Mouse (Mus musculus) bone marrow, adult 2 months (tissue): ENCODE results near the gene Pid1.

ENCODE experiments used
- CTCF ChIP-seq: fragments of 200-500 bp; IDR thresholded peaks from 2 replicates; pipeline ENCODE4 v1.5.1; 2011; ENCODE audit warnings: low read length, control low read depth; ENCODE audit not compliant: control insufficient read depth, insufficient read depth
- POLR2A ChIP-seq: fragments of 200-500 bp; IDR thresholded peaks from 2 replicates; pipeline ENCODE4 v1.6.1; 2011; ENCODE audit warnings: low read depth, mild to moderate bottlenecking, control low read depth, low read length, borderline replicate concordance; ENCODE audit not compliant: control insufficient read depth

DNA sequence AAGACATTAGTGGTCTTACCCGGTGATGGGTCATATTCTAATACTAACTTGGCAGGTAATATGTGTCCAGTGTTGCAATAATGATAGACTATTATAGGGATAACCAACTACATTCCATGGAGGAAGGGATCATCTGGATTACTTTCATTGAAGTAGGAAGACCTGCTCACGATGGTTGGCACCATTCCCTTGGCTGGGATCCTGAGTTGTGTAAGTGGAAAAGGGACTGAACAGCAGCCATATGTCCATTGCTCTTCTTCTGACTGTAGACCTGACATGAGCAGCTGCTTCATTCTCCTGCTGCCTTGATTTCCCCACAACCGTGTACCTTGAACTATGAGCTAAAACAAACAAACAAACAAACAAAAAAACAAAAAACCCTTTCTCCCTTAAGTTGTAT lies 278.6 kb downstream of the Pid1 start:
- no peak for TF ChIP-seq POLR2A
- TF ChIP-seq CTCF = no peak
